Mouse (Mus musculus) neural tube, embryonic 13.5 days (tissue): ENCODE data around the gene Rpl9-ps1. TPM values are rescaled to one million over a fixed set of nuclear protein-coding genes. Genes with fewer than 3 reads are reported as not detected.

Experiments
- ATAC-seq: fragments of 200-750 bp; cut with Nextera tagmentation; 2 replicates; pipeline ENCODE4 v1.8.0; 2017; ENCODE audit warnings: low read depth, mild to moderate bottlenecking, moderate TSS enrichment, moderate library complexity
- H3K27ac ChIP-seq: fragments of 300-500 bp; sonication (generic); replicated peaks from 2 replicates; pipeline ENCODE4 v1.5.1; 2015; ENCODE audit warnings: moderate library complexity, mild to moderate bottlenecking, inconsistent platforms
- H3K27me3 ChIP-seq: fragments of 300-500 bp; sonication (generic); 2 replicates; pipeline ENCODE4 v1.6.1; 2015; ENCODE audit warnings: mild to moderate bottlenecking, inconsistent platforms
- H3K36me3 ChIP-seq: fragments of 300-500 bp; sonication (generic); 2 replicates; pipeline ENCODE4 v1.6.1; 2015; ENCODE audit warnings: mild to moderate bottlenecking, inconsistent platforms
- H3K4me1 ChIP-seq: fragments of 300-500 bp; sonication (generic); replicated peaks from 2 replicates; pipeline ENCODE4 v1.6.1; 2015; ENCODE audit warnings: inconsistent platforms
- H3K4me2 ChIP-seq: fragments of 300-500 bp; sonication (generic); 2 replicates; pipeline ENCODE4 v1.6.1; 2015; ENCODE audit warnings: inconsistent platforms, mild to moderate bottlenecking, moderate library complexity
- H3K4me3 ChIP-seq: fragments of 300-500 bp; sonication (generic); 2 replicates; pipeline ENCODE4 v1.5.1; 2015; ENCODE audit warnings: mild to moderate bottlenecking, inconsistent platforms
- H3K9ac ChIP-seq: fragments of 300-500 bp; sonication (generic); 2 replicates; pipeline ENCODE4 v1.6.1; 2015; ENCODE audit warnings: moderate library complexity, mild to moderate bottlenecking, inconsistent platforms
- H3K9me3 ChIP-seq: fragments of 300-500 bp; sonication (generic); 2 replicates; pipeline ENCODE4 v1.6.1; 2016; ENCODE audit warnings: inconsistent platforms
- WGBS: fragments of 180-500 bp; shearing (Covaris S2); methylation state at CpG from one replicate; pipeline ENCODE4 v1.1.7; 2015; 5-methylcytosine and 5-hydroxymethylcytosine counted together
- polyA plus RNA-seq: library from polyadenylated mRNA; unstranded; fragments of >200 nt; fragmentation: Nextera tagmentation; extraction: Ambion mirVana; gene quantifications from 2 replicates; pipeline ENCODE4 v1.2.1, GENCODE M21; 2015

Rpl9-ps1 gene
- polyA plus RNA-seq, 1 experiment from 2014 or later: not detected

- no peak for ATAC-seq
- no peaks in the 10 kb centered on the region for H3K9me3 ChIP-seq
- no peak overlapping the region for H3K9ac ChIP-seq
- H3K4me2 ChIP-seq: no peak overlapping the region
- no peak overlapping the region for H3K27ac ChIP-seq
- no peaks in the 10 kb centered on the region for H3K36me3 ChIP-seq
- H3K4me1 ChIP-seq: no peaks in the 10 kb centered on the region
- H3K27me3 ChIP-seq: no peaks in the 10 kb centered on the region
- 98% methylated on average over 1 of the region's 1 CpGs for WGBS
- H3K4me3 ChIP-seq: no peak overlapping the region
Measured at GRCm38 (mm10) chr11:83616586-83616985, 28.8 kb downstream of the Rpl9-ps1 start.

DNA sequence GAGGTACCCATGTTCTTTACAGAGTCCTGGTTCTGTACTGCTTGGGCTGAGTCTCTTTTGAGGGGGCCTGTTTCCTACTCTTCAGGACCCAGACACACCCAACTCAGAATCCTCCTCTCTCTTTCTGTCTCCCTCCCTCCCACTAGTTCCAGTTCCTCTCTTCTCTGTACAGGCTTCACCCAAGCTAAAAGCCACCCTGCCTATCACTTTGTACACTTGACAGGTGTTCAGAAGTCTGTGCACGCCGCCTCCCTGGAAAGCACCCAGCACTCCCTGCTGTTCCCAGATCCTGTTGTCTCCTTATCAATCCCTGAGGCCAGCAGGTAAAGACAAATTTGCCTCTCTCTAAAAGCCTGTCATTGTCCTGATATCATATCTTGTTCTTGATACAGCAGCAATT lies 34.5 kb downstream of the Rpl9-ps1 start:
- H3K4me2 ChIP-seq: no peak overlapping the region
- H3K4me3 ChIP-seq: no peak overlapping the region
- H3K36me3 ChIP-seq: no peaks in the 10 kb centered on the region
- H3K4me1 ChIP-seq: no peaks in the 10 kb centered on the region
- no peak overlapping the region for H3K27ac ChIP-seq
- no peak overlapping the region for H3K9ac ChIP-seq
- H3K9me3 ChIP-seq: no peaks in the 10 kb centered on the region
- no peak for ATAC-seq
- no peaks in the 10 kb centered on the region for H3K27me3 ChIP-seq
- 82% methylated on average over 2 of the region's 2 CpGs for WGBS

DNA sequence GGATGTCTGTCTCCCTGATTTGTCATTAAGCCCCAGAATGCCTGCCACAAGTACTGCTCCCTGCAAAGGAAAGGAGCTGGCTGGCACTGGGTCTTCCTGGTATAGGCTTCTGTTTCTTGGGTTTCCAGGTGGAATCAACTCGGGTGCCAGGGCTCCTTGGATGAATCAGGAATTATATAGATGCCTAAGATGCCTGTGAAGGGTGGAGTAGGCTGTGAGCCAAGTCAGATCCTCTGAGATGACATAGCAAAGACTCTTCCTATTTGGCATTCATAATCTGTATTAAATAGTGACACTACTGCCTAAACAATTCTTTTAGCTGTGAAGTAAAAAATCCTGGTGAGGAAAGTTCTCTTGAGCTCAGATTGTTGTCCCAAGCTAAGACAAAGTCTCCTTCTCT lies 39.0 kb downstream of the Rpl9-ps1 start:
- Histone ChIP-seq H3K4me1 (no peaks in the 10 kb centered on the region), H3K9me3 (no peaks in the 10 kb centered on the region), H3K4me2 (no peak overlapping the region), H3K27me3 (no peaks in the 10 kb centered on the region), H3K9ac (no peak overlapping the region), H3K4me3 (no peak overlapping the region), H3K36me3 (no peaks in the 10 kb centered on the region), H3K27ac (no peak overlapping the region)
- no peak for ATAC-seq
- 47% methylated on average over 1 of the region's 1 CpGs for WGBS

GRCm38 (mm10) chr11:83605535-83605934 lies 39.9 kb downstream of the Rpl9-ps1 start:
- 91% methylated on average over 3 of the region's 3 CpGs for WGBS
- Histone ChIP-seq H3K36me3 (no peaks in the 10 kb centered on the region), H3K9ac (no peak overlapping the region), H3K27me3 (no peaks in the 10 kb centered on the region), H3K4me2 (no peak overlapping the region), H3K9me3 (no peaks in the 10 kb centered on the region), H3K4me1 (no peaks in the 10 kb centered on the region), H3K4me3 (no peak overlapping the region), H3K27ac (no peak overlapping the region)
- ATAC-seq: no peak

- no peak overlapping the region for H3K9ac ChIP-seq
- no peaks in the 10 kb centered on the region for H3K27me3 ChIP-seq
- H3K4me1 ChIP-seq: no peaks in the 10 kb centered on the region
- H3K4me3 ChIP-seq: no peak overlapping the region
- no peaks in the 10 kb centered on the region for H3K9me3 ChIP-seq
- no peak for ATAC-seq
- H3K36me3 ChIP-seq: no peaks in the 10 kb centered on the region
- 94% methylated on average over 4 of the region's 4 CpGs for WGBS
- H3K27ac ChIP-seq: no peak overlapping the region
- H3K4me2 ChIP-seq: no peak overlapping the region
Measured at GRCm38 (mm10) chr11:83604698-83605097, 40.7 kb downstream of the Rpl9-ps1 start.

DNA sequence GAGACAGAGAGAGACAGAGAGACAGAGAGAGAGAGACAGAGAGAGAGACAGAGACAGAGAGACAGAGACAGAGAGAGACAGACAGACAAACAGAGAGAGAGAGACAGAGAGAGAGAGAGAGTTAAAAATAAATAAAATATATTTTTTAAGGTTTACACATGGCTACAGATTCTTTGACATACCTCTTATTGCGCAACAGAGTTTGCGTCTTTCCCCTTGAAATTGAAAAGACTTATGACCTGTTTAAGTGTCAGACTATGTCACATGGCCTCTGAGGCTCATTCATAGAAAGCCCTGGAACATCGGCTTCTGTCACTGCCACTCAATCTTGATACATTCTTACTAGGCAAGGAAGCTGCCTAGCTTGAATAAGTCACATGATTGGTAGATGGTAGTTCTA lies 42.0 kb downstream of the Rpl9-ps1 start:
- H3K4me3 ChIP-seq: no peak overlapping the region
- H3K4me1 ChIP-seq: no peaks in the 10 kb centered on the region
- no peak overlapping the region for H3K4me2 ChIP-seq
- H3K27me3 ChIP-seq: no peaks in the 10 kb centered on the region
- 92% methylated on average over 3 of the region's 3 CpGs for WGBS
- H3K9ac ChIP-seq: no peak overlapping the region
- H3K36me3 ChIP-seq: no peaks in the 10 kb centered on the region
- H3K9me3 ChIP-seq: no peaks in the 10 kb centered on the region
- ATAC-seq: no peak
- H3K27ac ChIP-seq: no peak overlapping the region

GRCm38 (mm10) chr11:83600576-83600975 lies 44.8 kb downstream of the Rpl9-ps1 start:
- H3K4me1 ChIP-seq: no peaks in the 10 kb centered on the region
- H3K27ac ChIP-seq: no peak overlapping the region
- no peak overlapping the region for H3K4me2 ChIP-seq
- no peak for ATAC-seq
- H3K36me3 ChIP-seq: no peaks in the 10 kb centered on the region
- 92% methylated on average over 2 of the region's 2 CpGs for WGBS
- no peaks in the 10 kb centered on the region for H3K27me3 ChIP-seq
- H3K4me3 ChIP-seq: no peak overlapping the region
- H3K9ac ChIP-seq: no peak overlapping the region
- no peaks in the 10 kb centered on the region for H3K9me3 ChIP-seq

GRCm38 (mm10) chr11:83598991-83599390 lies 46.4 kb downstream of the Rpl9-ps1 start:
- WGBS: 86% methylated on average over 3 of the region's 3 CpGs
- Histone ChIP-seq H3K4me1 (no peaks in the 10 kb centered on the region), H3K9me3 (no peaks in the 10 kb centered on the region), H3K36me3 (no peaks in the 10 kb centered on the region), H3K9ac (no peak overlapping the region), H3K27me3 (no peaks in the 10 kb centered on the region), H3K27ac (no peak overlapping the region), H3K4me3 (no peak overlapping the region), H3K4me2 (no peak overlapping the region)
- ATAC-seq: no peak

GRCm38 (mm10) chr11:83598207-83598837 lies 47.1 kb downstream of the Rpl9-ps1 start:
- Histone ChIP-seq H3K4me3 (no peak overlapping the region), H3K27ac (no peak overlapping the region), H3K4me1 (no peaks in the 10 kb centered on the region), H3K36me3 (no peaks in the 10 kb centered on the region), H3K27me3 (no peaks in the 10 kb centered on the region), H3K9me3 (no peaks in the 10 kb centered on the region), H3K9ac (no peak overlapping the region), H3K4me2 (no peak overlapping the region)
- WGBS: 79% methylated on average over 3 of the region's 3 CpGs
- ATAC-seq: no peak

DNA sequence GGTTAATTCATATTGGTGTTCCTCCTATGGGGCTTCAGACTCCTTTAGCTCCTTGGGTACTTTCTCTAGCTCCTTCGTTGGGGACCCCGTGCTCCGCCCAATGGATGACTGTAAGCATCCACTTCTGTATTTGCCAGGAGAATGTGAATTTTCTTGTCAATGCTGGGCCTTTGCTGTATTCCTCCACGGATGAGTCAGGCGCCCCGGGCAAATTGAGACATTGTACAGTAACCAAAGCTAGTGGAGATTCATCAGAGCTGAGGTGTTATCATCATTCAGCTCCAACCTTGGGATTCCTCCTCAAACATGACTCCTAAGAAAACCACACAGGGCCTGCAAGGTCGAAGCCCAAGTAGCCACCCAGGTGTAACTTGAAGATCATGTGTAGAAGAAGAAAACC lies 47.6 kb downstream of the Rpl9-ps1 start:
- Histone ChIP-seq H3K27ac (no peak overlapping the region), H3K4me2 (no peak overlapping the region), H3K9ac (no peak overlapping the region), H3K4me3 (no peak overlapping the region), H3K27me3 (no peaks in the 10 kb centered on the region), H3K9me3 (no peaks in the 10 kb centered on the region), H3K4me1 (no peaks in the 10 kb centered on the region), H3K36me3 (no peaks in the 10 kb centered on the region)
- WGBS: 90% methylated on average over 7 of the region's 7 CpGs
- ATAC-seq: no peak

- H3K9me3 ChIP-seq: no peaks in the 10 kb centered on the region
- WGBS: 83% methylated on average over 7 of the region's 7 CpGs
- H3K27me3 ChIP-seq: no peaks in the 10 kb centered on the region
- H3K9ac ChIP-seq: no peak overlapping the region
- H3K36me3 ChIP-seq: no peaks in the 10 kb centered on the region
- no peak overlapping the region for H3K4me3 ChIP-seq
- no peak for ATAC-seq
- no peak overlapping the region for H3K27ac ChIP-seq
- H3K4me1 ChIP-seq: no peaks in the 10 kb centered on the region
- H3K4me2 ChIP-seq: no peak overlapping the region
Measured at GRCm38 (mm10) chr11:83595669-83596455, 49.6 kb downstream of the Rpl9-ps1 start.
